ENCODE assay signal across 11 mouse cellular contexts in the genomic region with DNA sequence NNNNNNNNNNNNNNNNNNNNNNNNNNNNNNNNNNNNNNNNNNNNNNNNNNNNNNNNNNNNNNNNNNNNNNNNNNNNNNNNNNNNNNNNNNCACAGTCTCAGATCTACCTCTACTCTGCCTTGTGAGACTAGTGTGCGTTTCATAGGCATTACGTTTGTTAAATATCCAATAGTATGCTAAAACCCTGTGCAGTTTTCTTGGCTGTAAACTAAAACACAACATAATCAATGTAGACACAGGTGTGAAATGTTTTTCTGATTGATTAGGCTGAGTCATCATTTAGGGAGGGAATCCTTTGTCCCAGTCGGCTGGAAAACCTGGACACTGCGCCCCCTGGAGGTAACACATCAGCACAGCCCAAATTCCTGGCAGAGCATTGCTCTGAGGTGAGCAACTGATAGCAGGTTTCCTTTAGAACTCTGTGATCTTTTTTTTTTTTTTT. TPM values are rescaled to one million over a fixed set of nuclear protein-coding genes. Genes with fewer than 3 reads are reported as not detected.
DNase-seq lines count a peak whose midpoint lies in the region; ATAC-seq and TF ChIP-seq lines count a peak whose summit lies in the region.
"Had no signal": no experiment of that assay in that cellular context is flagged by ENCODE, and none has a peak within 500 bp of the region (broad histone marks: within the 10 kb centered on the region; RNA-seq: fewer than 3 reads in every experiment).

No protein-coding gene starts in this region.

- H3K36me3 ChIP-seq in ES-Bruce4 (ENCODE audit: control insufficient read depth, insufficient read depth, low read length, poor library complexity, severe bottlenecking) = no peaks in the 10 kb centered on the region
- H3K36me3 ChIP-seq in liver, embryonic 14.5 days (replicated peaks; ENCODE audit: control insufficient read depth, insufficient read depth, low read depth) = no peaks in the 10 kb centered on the region

- peak; percentile 41; the same call in 1 of the 2 replicates for TF ChIP-seq CTCF in lung, adult 2 months (IDR thresholded peaks at IDR 0.05; ENCODE audit: insufficient read depth, low read length)
- TF ChIP-seq CTCF in ES-Bruce4 (IDR thresholded peaks at IDR 0.05; ENCODE audit: low read depth, low read length) = peak; percentile 71
- TF ChIP-seq CTCF in liver, embryonic 14.5 days (IDR thresholded peaks at IDR 0.05; ENCODE audit: low read depth) = peak; percentile 76

- no peak for TF ChIP-seq POLR2A in lung, adult 2 months (IDR thresholded peaks at IDR 0.05; ENCODE audit: borderline replicate concordance, extremely low read depth, low read depth, low read length)
- no peak for TF ChIP-seq POLR2A in ES-Bruce4 (IDR thresholded peaks at IDR 0.05; ENCODE audit: insufficient read depth, low read length)

- H3K27me3 ChIP-seq in ES-Bruce4 (ENCODE audit: control insufficient read depth, insufficient read depth, low read length, poor library complexity, severe bottlenecking) = no peaks in the 10 kb centered on the region
- no peaks in the 10 kb centered on the region for H3K27me3 ChIP-seq in liver, embryonic 14.5 days (ENCODE audit: control insufficient read depth, insufficient read depth, low read length)

- no peak overlapping the region for H3K4me2 ChIP-seq in liver, embryonic 14.5 days (ENCODE audit: low read depth)

- ATAC-seq in liver, embryonic 14.5 days (ENCODE audit: insufficient read depth) = no peak

- 57% methylated on average over 4 of the region's 4 CpGs for WGBS in lung, adult 2 months
- 58% methylated on average over 4 of the region's 4 CpGs for WGBS in liver, embryonic 14.5 days (ENCODE audit: insufficient replicate concordance)

- H3K27ac ChIP-seq in ES-Bruce4 (ENCODE audit: insufficient read depth, low read length) = no peak overlapping the region
- H3K27ac ChIP-seq in liver, embryonic 14.5 days = no peak overlapping the region
- H3K27ac ChIP-seq: macrophage had no signal

- no peaks in the 10 kb centered on the region for H3K4me1 ChIP-seq in lung, adult 2 months (ENCODE audit: control insufficient read depth, insufficient read depth, low read length)
- peaks cover 3% of the 10 kb centered on the region for H3K4me1 ChIP-seq in ES-Bruce4 (ENCODE audit: control insufficient read depth, insufficient read depth, low read length)
- no peaks in the 10 kb centered on the region for H3K4me1 ChIP-seq in liver, embryonic 14.5 days (replicated peaks; ENCODE audit: control insufficient read depth in 2 of 2, insufficient read depth in 2 of 2, low read length in 1 of 2)

- peak; percentile 18 for DNase-seq in embryo, embryonic 11 days
- DNase-seq in embryo, embryonic 10 days (ENCODE audit: low spot score) = no peak
- DNase-seq in lung, adult 2 months = no peak
- no peak for DNase-seq in lung, postnatal 14 days
- no peak for DNase-seq in liver, embryonic 14.5 days (ENCODE audit: low read depth in 3 of 3, low spot score in 3 of 3)
- no peak for DNase-seq in right cerebral cortex, postnatal 10 days (ENCODE audit: low spot score in 2 of 2)
- DNase-seq in cerebellum, adult 11 months = no peak
- DNase-seq: cerebellum, postnatal 36 days; layer of hippocampus, adult 9-11 months had no signal

- no peaks in the 10 kb centered on the region for H3K9me3 ChIP-seq in ES-Bruce4 (replicated peaks; ENCODE audit: control insufficient read depth, insufficient read depth, low read length, poor library complexity, severe bottlenecking)
- no peaks in the 10 kb centered on the region for H3K9me3 ChIP-seq in liver, embryonic 14.5 days (ENCODE audit: control insufficient read depth, low read length)

- no peak overlapping the region for H3K9ac ChIP-seq in ES-Bruce4 (ENCODE audit: low read depth, poor library complexity, severe bottlenecking)
- no peak overlapping the region for H3K9ac ChIP-seq in liver, embryonic 14.5 days (replicated peaks)

- H3K4me3 ChIP-seq in lung, adult 2 months (replicated peaks; ENCODE audit: extremely low read depth, low read depth, low read length) = no peak overlapping the region
- H3K4me3 ChIP-seq in ES-Bruce4 (ENCODE audit: low read depth, low read length) = no peak overlapping the region
- no peak overlapping the region for H3K4me3 ChIP-seq in liver, embryonic 14.5 days (ENCODE audit: insufficient read depth in 1 of 2, low read depth in 2 of 2, low read length in 2 of 2)

- TF ChIP-seq EP300 in ES-Bruce4 (IDR thresholded peaks at IDR 0.05; ENCODE audit: insufficient read depth, low read depth, low read length) = no peak
- no peak for TF ChIP-seq EP300 in liver, embryonic 14.5 days (IDR thresholded peaks at IDR 0.05; ENCODE audit: low read depth)

RNA-seq across cellular contexts. Expression of gene Rps6ka1, which starts 48.2 kb away (rescaled TPM):
- polyA plus RNA-seq in lung, adult 2 months (2012; rRNA removed) = 57.2 and 65.6 TPM in 2 replicates
- 73.2 and 86.4 TPM in 2 replicates for polyA plus RNA-seq in ES-Bruce4 (2011; ENCODE audit: insufficient read depth, insufficient read length, low read depth, missing spikeins)
- 27.9 and 28.4 TPM in 2 replicates for polyA plus RNA-seq in liver, embryonic 14.5 days (2012; rRNA removed)
- polyA plus RNA-seq in liver, embryonic 14.5 days (2014; fragmentation: Nextera tagmentation; extraction: Ambion mirVana) = 48.4 and 53.0 TPM in 2 replicates
